Mouse (Mus musculus): ENCODE measurements around the gene Mrpl55.

Gene Mrpl55

GRCm38 (mm10) chr11:59230144-59230760 lies 28.0 kb downstream of the Mrpl55 start:
- DNase-seq: peak; percentile 77

GRCm38 (mm10) chr11:59232797-59233196 lies 30.5 kb downstream of the Mrpl55 start:
- DNase-seq: no peak

DNA sequence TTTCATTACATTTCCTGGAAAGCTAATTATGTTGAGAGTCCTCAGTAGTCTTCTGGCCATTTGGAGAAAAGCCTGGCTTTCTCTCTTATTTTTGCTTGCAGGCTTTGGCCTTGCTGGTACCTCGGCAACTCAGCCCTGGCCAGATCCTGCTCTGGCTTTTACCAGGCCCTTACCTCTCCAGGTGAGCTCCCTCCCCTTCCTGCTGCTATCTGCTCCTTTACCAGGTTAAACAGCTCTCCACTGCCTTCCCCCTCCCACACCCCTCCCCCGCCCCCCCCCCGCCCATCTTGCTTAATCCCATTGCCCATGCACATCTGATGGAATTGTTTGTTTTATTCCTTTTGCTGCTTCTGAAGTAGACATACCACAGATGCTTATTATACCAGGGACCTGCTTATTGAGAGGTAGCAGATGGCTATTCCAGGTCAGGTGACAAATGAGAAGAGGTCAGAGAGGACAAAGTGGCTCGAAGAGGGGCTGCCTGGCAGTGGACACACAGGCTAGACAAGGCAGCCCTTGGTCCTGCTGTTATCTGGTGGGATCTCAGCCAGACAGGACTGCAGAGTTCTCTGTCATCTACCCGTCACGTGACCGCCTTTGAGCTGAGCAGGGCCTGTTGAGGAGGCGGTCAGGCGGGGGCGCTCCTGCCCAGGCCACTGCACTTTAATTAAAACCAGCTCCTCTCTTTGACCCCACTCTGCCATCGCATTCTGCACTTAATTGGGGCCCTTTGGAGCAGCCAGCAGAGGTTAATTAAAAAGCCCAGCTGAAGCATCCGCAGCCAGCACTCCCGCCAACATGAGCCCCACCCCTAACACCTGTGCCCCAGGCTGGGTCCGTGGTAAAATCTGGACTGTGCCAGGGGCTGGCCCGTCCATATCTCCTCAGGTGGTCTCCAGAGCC lies 36.5 kb downstream of the Mrpl55 start:
- DNase-seq: peak; percentile 48

DNA sequence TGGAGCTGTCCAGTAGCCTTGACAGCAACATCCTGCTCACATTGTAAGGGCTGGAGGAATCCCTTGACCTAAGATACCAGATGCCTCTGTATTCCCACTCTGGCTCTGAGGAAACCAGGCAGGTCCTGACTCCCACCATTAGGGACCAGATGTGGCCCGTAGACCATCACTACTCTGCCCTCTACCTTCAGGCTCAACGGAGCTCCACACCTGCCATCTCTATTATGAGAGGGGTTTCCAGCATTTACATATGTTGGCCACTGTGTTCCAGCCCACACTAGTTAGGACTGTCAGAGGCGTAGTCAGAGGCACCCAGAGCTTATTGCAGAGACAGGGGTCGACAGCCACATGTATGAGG lies 37.1 kb downstream of the Mrpl55 start:
- DNase-seq: no peak

DNA sequence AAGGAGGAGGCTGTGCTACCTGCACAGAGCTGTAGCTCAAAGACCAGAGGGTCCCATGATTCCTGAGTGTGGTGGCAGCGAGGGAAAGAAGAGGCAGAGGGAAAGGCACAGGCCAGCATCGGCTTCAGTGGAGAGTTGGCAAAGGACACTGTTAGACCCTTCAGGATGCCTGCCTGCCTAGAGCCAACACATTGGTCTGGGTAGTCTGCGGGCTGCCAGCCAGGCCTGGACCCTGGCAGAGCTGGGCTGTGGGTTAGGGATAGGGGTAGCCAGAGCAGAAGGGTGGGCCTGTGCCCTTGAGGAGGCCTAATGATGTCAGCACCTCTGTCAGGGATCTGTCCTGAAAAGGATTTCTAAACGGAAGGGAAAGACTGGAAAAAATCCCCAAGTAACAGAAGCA lies 37.5 kb downstream of the Mrpl55 start:
- no peak for DNase-seq

GRCm38 (mm10) chr11:59241841-59242240 lies 39.6 kb downstream of the Mrpl55 start:
- no peak for DNase-seq

DNA sequence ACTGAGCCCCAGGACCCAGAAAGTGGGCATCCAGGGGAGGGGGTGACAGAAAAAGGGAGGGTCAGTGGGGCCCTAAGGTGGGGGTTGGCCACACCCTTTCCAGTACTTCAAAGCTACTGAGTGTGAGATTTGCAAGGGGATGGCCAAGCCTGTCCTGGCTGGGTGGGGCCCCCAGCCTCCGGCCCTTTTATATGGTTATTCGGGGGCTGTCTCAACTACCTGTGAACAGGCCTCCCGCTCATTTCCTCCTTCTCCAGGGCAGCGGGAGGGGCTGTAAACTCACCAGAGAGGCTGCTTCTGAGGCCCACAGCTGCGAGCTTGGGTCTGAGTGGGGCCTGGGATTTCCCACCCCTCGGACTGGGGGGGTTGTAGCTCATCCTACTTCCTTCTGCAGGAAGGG lies 41.6 kb downstream of the Mrpl55 start:
- no peak for DNase-seq

- DNase-seq: no peak
Measured at GRCm38 (mm10) chr11:59248101-59248500, 45.8 kb downstream of the Mrpl55 start.
